Mouse (Mus musculus) kidney, postnatal 0 days (tissue): ENCODE measurements around the gene Ccdc126. TPM values are rescaled to one million over a fixed set of nuclear protein-coding genes. Genes with fewer than 3 reads are reported as not detected.

Experiments
- ATAC-seq: fragments of 200-750 bp; cut with Nextera tagmentation; replicated peaks from 2 replicates; pipeline ENCODE4 v1.8.0; 2017; ENCODE audit warnings: low read depth, moderate number of reproducible peaks, moderate TSS enrichment, moderate library complexity; ENCODE audit not compliant: low FRiP score
- DNase-seq: peaks from one replicate; pipeline ENCODE4 v3.0.0-alpha.2; 2016; ENCODE audit warnings: low spot score
- H3K27ac ChIP-seq: fragments of 300-500 bp; sonication (generic); 2 replicates; pipeline ENCODE4 v1.5.1; 2014; ENCODE audit warnings: mild to moderate bottlenecking
- H3K27me3 ChIP-seq: fragments of 300-500 bp; sonication (generic); 2 replicates; pipeline ENCODE4 v1.6.1; 2014; ENCODE audit warnings: low read length, mixed read lengths; ENCODE audit not compliant: insufficient read depth
- H3K36me3 ChIP-seq: fragments of 300-500 bp; sonication (generic); 2 replicates; pipeline ENCODE4 v1.6.1; 2014; ENCODE audit warnings: low read length, mixed read lengths; ENCODE audit not compliant: insufficient read depth
- H3K4me1 ChIP-seq: fragments of 300-500 bp; sonication (generic); replicated peaks from 2 replicates; pipeline ENCODE4 v1.6.1; 2014; ENCODE audit warnings: antibody characterized with exemption, low read length, mixed read lengths; ENCODE audit not compliant: insufficient read depth
- H3K4me2 ChIP-seq: fragments of 300-500 bp; sonication (generic); 2 replicates; pipeline ENCODE4 v1.6.1; 2014; ENCODE audit warnings: mild to moderate bottlenecking, low read length, moderate library complexity, mixed read lengths
- H3K4me3 ChIP-seq: fragments of 300-500 bp; sonication (generic); replicated peaks from 2 replicates; pipeline ENCODE4 v1.5.1; 2014; ENCODE audit warnings: low read depth, low read length
- H3K9ac ChIP-seq: fragments of 300-500 bp; sonication (generic); 2 replicates; pipeline ENCODE4 v1.6.1; 2014; ENCODE audit warnings: low read depth, low read length
- H3K9me3 ChIP-seq: fragments of 300-500 bp; sonication (generic); replicated peaks from 2 replicates; pipeline ENCODE4 v1.6.1; 2016; ENCODE audit warnings: low read length, inconsistent platforms, mixed read lengths
- CTCF ChIP-seq: IDR thresholded peaks from 2 replicates; pipeline ENCODE4 v1.5.1; 2016; ENCODE audit warnings: antibody characterized with exemption, low read depth, mild to moderate bottlenecking, moderate library complexity
- WGBS: fragments of 180-500 bp; shearing (Covaris S2); extraction: QIAGEN DNeasy Blood & Tissue Kit; methylation state at CpG from one replicate; pipeline ENCODE4 v1.1.7; 2014; 5-methylcytosine and 5-hydroxymethylcytosine counted together
- polyA plus RNA-seq: library from polyadenylated mRNA; unstranded; fragments of >200 nt; fragmentation: Nextera tagmentation; extraction: Ambion mirVana; gene quantifications from 2 replicates; pipeline ENCODE4 v1.2.1, GENCODE M21; 2015

Ccdc126 gene
- polyA plus RNA-seq, 1 experiment from 2014 or later, result 16.4 TPM

DNA sequence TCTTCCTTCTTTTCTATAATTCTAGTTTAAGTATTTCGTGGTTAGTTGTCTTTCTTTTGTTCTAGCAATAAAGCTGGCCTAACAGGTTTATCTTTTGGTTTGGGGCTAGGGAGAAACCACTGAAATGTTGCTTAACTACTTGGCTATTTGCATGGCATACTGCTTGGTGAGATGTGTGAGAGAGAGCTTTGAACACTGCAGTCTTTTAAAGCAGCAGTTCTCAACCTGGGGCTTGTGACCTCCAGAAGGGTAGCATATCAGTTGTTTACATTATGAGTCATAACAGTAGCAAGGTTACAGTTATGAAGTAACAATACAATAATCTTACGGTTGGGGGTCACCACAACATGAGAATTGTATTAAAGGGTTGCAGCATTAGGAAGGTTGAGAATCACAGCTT lies 3.9 kb downstream of the Ccdc126 start:
- Histone ChIP-seq H3K4me2 (no peak overlapping the region), H3K4me1 (no peaks in the 10 kb centered on the region), H3K4me3 (no peak overlapping the region), H3K36me3 (no peaks in the 10 kb centered on the region), H3K9ac (no peak overlapping the region), H3K27me3 (no peaks in the 10 kb centered on the region), H3K27ac (no peak overlapping the region), H3K9me3 (no peaks in the 10 kb centered on the region)
- TF ChIP-seq CTCF, result no peak
- no peak for DNase-seq
- WGBS, result 65% methylated on average over 2 of the region's 2 CpGs
- no peak for ATAC-seq

DNA sequence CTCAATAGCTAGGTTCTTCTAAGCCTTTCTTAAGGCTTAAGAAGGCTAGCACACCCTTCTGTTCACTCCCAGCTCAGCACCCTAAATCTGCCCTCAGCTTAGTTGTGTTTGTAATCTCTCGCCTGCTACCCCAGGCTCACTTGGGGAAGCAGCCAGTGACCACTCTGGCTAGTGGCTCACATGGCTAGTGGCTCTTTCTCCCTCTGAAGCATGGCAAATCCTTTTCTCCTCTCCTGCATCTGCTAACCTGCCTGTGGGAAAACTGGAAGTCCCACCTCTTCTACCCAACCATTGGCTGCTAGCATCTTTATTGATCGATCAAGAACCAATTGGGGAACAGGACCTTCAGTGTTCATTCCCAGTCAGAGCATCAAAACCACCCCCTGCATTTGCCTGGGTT lies 5.5 kb downstream of the Ccdc126 start:
- Histone ChIP-seq H3K36me3 (no peaks in the 10 kb centered on the region), H3K4me2 (no peak overlapping the region), H3K9me3 (no peaks in the 10 kb centered on the region), H3K4me3 (no peak overlapping the region), H3K27me3 (no peaks in the 10 kb centered on the region), H3K9ac (no peak overlapping the region), H3K27ac (no peak overlapping the region), H3K4me1 (no peaks in the 10 kb centered on the region)
- no peak for ATAC-seq
- no peak for DNase-seq
- WGBS, result 68% methylated on average over 2 of the region's 2 CpGs
- TF ChIP-seq CTCF, result no peak

DNA sequence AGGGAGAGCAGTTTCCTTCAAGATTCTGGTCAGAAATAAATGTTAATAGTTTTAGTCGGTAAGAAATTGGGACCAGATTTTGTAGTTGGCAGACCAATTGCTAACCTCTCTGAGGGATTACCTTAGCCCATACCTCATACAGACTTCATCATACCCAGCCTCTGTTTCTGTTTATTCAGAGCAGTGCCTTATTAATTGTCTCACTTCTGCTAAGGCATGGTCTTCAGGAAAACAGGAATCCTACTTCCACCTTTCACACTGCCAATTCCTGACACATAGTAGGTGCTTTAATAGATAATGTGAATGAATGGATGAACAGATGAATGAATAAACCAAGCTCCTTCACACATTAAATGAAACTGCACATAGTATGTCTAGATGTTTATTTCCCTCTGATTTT lies 6.2 kb downstream of the Ccdc126 start:
- no peaks in the 10 kb centered on the region for H3K36me3 ChIP-seq
- DNase-seq (no peak), ATAC-seq (no peak)
- no peak overlapping the region for H3K4me2 ChIP-seq
- H3K4me3 ChIP-seq, result no peak overlapping the region
- no peaks in the 10 kb centered on the region for H3K4me1 ChIP-seq
- WGBS, result 87% methylated on average over 1 of the region's 1 CpGs
- H3K9ac ChIP-seq, result no peak overlapping the region
- H3K27ac ChIP-seq, result no peak overlapping the region
- no peak for TF ChIP-seq CTCF
- no peaks in the 10 kb centered on the region for H3K27me3 ChIP-seq
- no peaks in the 10 kb centered on the region for H3K9me3 ChIP-seq

GRCm38 (mm10) chr6:49326846-49327245 lies 7.8 kb downstream of the Ccdc126 start:
- DNase-seq (no peak), ATAC-seq (no peak)
- 56% methylated on average over 3 of the region's 3 CpGs for WGBS
- H3K27me3 ChIP-seq, result no peaks in the 10 kb centered on the region
- no peaks in the 10 kb centered on the region for H3K4me1 ChIP-seq
- TF ChIP-seq CTCF, result no peak
- no peak overlapping the region for H3K4me3 ChIP-seq
- H3K9me3 ChIP-seq, result no peaks in the 10 kb centered on the region
- H3K4me2 ChIP-seq, result no peak overlapping the region
- no peak overlapping the region for H3K9ac ChIP-seq
- no peak overlapping the region for H3K27ac ChIP-seq
- no peaks in the 10 kb centered on the region for H3K36me3 ChIP-seq

DNA sequence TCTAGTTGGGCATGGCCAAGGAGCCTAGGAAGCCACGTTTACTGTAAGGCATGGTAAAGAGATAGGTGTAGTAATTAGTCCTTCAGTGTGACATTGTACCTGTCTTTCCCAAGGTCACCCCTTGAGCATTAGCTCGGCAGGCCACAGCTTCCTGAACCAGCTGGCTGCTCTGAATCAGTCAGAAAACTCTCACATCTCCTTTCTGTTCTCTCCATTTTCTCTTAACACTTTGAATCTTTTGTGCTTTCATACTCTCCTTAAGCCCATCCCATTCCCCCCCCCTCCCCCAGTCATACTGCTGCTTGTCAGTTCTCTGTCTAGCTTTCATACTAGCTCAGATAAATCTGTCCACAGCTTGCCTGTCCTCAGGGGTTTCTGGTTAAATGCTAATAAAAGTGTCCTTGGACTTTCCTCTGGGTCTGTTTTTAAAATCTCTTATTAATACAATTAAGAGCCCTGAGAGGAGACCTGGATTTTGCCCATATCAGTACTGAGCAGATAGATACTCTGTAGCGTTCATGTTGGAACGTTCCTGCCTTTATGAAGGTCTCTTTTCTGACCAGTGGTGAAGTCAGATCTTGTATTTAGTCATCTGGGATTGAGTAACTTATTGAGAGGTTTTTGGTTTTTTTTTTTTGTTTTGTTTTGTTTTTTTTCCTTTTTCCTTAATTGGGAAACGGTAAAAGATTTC lies 12.4 kb downstream of the Ccdc126 start:
- Histone ChIP-seq H3K9ac (no peak overlapping the region), H3K4me3 (no peak overlapping the region), H3K9me3 (no peaks in the 10 kb centered on the region), H3K27me3 (no peaks in the 10 kb centered on the region), H3K36me3 (no peaks in the 10 kb centered on the region), H3K4me1 (no peaks in the 10 kb centered on the region), H3K4me2 (no peak overlapping the region), H3K27ac (no peak overlapping the region; the same call in 1 of the 2 replicates)
- ATAC-seq, result no peak
- no peak for DNase-seq
- 56% methylated on average over 5 of the region's 5 CpGs for WGBS
- no peak for TF ChIP-seq CTCF

DNA sequence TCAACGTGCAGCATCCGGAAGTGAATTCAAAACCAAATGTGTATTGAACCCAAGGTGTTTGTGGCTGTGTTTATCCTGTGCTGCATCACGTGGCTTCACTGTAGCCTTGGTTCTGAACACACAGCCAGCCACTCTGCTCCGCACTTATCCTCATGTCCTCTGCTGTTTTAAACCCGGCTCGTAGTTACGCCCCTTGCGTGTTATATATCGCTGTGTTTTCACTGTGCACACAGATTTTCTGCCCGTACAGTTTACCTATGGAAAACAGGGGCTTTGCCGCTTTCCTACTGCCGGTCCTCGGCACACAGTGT lies 12.9 kb downstream of the Ccdc126 start:
- no peak for TF ChIP-seq CTCF
- no peak for ATAC-seq
- Histone ChIP-seq H3K27ac (no peak overlapping the region), H3K9me3 (no peaks in the 10 kb centered on the region), H3K27me3 (no peaks in the 10 kb centered on the region), H3K36me3 (no peaks in the 10 kb centered on the region), H3K4me1 (no peaks in the 10 kb centered on the region), H3K4me3 (no peak overlapping the region), H3K9ac (no peak overlapping the region), H3K4me2 (no peak overlapping the region)
- no peak for DNase-seq
- WGBS, result 69% methylated on average over 13 of the region's 13 CpGs

DNA sequence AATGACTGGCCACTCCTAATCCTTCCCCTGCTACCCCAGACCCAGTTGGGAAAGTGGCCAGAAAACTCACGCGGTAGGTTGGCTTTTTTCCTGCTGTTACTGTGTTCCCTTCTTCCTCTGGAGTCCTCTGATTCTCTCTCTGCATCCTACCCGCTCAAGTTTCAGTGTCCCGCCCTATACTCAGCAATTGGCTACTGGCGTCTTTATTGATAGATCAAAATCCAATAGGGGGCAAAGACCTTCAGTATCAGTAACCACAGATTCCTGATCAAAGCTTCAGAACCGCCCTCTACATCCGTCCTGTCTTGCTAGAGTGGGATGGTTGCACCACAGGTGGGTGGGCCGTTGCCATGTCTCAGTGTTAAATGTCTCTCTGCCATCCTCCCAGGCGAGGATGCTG lies 19.5 kb downstream of the Ccdc126 start:
- Histone ChIP-seq H3K4me1 (no peaks in the 10 kb centered on the region), H3K36me3 (no peaks in the 10 kb centered on the region), H3K9me3 (no peaks in the 10 kb centered on the region), H3K4me3 (no peak overlapping the region), H3K4me2 (no peak overlapping the region), H3K27me3 (no peaks in the 10 kb centered on the region), H3K9ac (no peak overlapping the region), H3K27ac (no peak overlapping the region)
- no peak for ATAC-seq
- no peak for TF ChIP-seq CTCF
- DNase-seq, result no peak
- 35% methylated on average over 9 of the region's 9 CpGs for WGBS
